Mouse (Mus musculus) midbrain, embryonic 15.5 days (tissue): Measurements from ENCODE around the gene Ankdd1a. TPM values are rescaled to one million over a fixed set of nuclear protein-coding genes. Genes with fewer than 3 reads are reported as not detected.

ENCODE experiments used
- ATAC-seq: fragments of 200-750 bp; cut with Nextera tagmentation; replicated peaks from 2 replicates; pipeline ENCODE4 v1.8.0; 2017; ENCODE audit warnings: moderate TSS enrichment
- H3K27ac ChIP-seq: fragments of 300-500 bp; sonication (generic); 2 replicates; pipeline ENCODE4 v1.5.1; 2015; ENCODE audit warnings: mild to moderate bottlenecking, inconsistent platforms
- H3K27me3 ChIP-seq: fragments of 300-500 bp; sonication (generic); replicated peaks from 2 replicates; pipeline ENCODE4 v1.6.1; 2015; ENCODE audit warnings: inconsistent platforms
- H3K36me3 ChIP-seq: fragments of 300-500 bp; sonication (generic); replicated peaks from 2 replicates; pipeline ENCODE4 v1.6.1; 2015; ENCODE audit warnings: inconsistent platforms
- H3K4me1 ChIP-seq: fragments of 300-500 bp; sonication (generic); 2 replicates; pipeline ENCODE4 v1.6.1; 2015; ENCODE audit warnings: inconsistent platforms
- H3K4me2 ChIP-seq: fragments of 300-500 bp; sonication (generic); 2 replicates; pipeline ENCODE4 v1.6.1; 2015; ENCODE audit warnings: inconsistent platforms, mild to moderate bottlenecking, moderate library complexity
- H3K4me3 ChIP-seq: fragments of 300-500 bp; sonication (generic); 2 replicates; pipeline ENCODE4 v1.5.1; 2015; ENCODE audit warnings: mild to moderate bottlenecking, inconsistent platforms
- H3K9ac ChIP-seq: fragments of 300-500 bp; sonication (generic); 2 replicates; pipeline ENCODE4 v1.6.1; 2015; ENCODE audit warnings: mild to moderate bottlenecking, inconsistent platforms
- H3K9me3 ChIP-seq: fragments of 300-500 bp; sonication (generic); 2 replicates; pipeline ENCODE4 v1.6.1; 2016; ENCODE audit warnings: inconsistent platforms
- WGBS: fragments of 180-500 bp; shearing (Covaris S2); methylation state at CpG from one replicate; pipeline ENCODE4 v1.1.7; 2015; ENCODE audit warnings: mixed read lengths; 5-methylcytosine and 5-hydroxymethylcytosine counted together
- polyA plus RNA-seq: library from polyadenylated mRNA; unstranded; fragments of >200 nt; fragmentation: Nextera tagmentation; extraction: Ambion mirVana; gene quantifications from 2 replicates; pipeline ENCODE4 v1.2.1, GENCODE M21; 2015

Ankdd1a gene
- polyA plus RNA-seq, 1 experiment from 2014 or later, result 1.7 TPM

DNA sequence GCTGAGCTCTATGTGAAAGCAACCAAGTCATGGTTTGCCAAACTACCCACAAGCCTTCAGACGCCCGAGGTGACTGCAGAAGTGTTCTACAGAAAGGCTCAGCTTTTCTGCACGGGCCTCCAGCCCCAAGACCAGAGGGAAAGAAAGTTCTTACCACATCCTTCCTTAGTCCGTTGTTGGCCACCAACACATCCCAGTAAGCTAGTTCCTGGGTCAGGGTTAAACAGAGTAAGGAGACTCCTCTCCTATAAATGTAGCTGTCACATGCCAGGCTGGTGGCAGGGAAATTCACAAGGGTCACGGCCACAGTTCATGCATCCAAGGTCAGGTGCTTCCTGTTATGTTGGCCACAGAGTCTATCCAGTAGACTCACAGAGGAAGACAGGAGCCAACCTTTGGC lies 32.1 kb upstream of the Ankdd1a start:
- no peaks in the 10 kb centered on the region for H3K36me3 ChIP-seq
- WGBS, result 95% methylated on average over 5 of the region's 5 CpGs
- H3K4me2 ChIP-seq, result no peak overlapping the region
- no peaks in the 10 kb centered on the region for H3K9me3 ChIP-seq
- no peak for ATAC-seq
- H3K27ac ChIP-seq, result no peak overlapping the region
- H3K4me1 ChIP-seq, result peaks cover 3% of the 10 kb centered on the region; the same call in 1 of the 2 replicates
- H3K4me3 ChIP-seq, result no peak overlapping the region
- no peaks in the 10 kb centered on the region for H3K27me3 ChIP-seq
- H3K9ac ChIP-seq, result no peak overlapping the region

DNA sequence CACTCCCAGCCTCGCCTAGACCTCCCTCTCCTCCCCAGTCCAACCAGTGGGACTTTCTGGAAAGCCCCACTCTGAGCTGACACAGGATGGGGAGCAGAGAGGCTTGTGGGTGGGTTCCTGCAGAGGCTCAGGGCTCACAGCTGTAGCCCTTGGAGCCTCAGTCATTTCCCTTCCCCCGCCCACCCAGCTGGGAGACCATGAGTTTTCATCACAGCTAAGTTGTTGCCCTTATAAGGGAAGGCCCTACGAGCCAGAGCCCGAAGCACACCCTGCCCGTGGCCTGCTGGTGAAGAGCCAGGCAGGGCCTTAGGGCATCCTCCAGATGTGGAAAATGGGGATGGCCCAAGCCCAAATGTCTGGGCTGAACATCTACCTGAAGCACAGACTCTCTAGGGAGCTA lies 31.0 kb upstream of the Ankdd1a start:
- Histone ChIP-seq H3K9me3 (no peaks in the 10 kb centered on the region), H3K4me1 (peaks cover 3% of the 10 kb centered on the region; the same call in 1 of the 2 replicates), H3K4me3 (no peak overlapping the region), H3K4me2 (no peak overlapping the region), H3K27ac (no peak overlapping the region), H3K27me3 (no peaks in the 10 kb centered on the region), H3K9ac (no peak overlapping the region), H3K36me3 (no peaks in the 10 kb centered on the region)
- 51% methylated on average over 5 of the region's 5 CpGs for WGBS
- ATAC-seq, result no peak

DNA sequence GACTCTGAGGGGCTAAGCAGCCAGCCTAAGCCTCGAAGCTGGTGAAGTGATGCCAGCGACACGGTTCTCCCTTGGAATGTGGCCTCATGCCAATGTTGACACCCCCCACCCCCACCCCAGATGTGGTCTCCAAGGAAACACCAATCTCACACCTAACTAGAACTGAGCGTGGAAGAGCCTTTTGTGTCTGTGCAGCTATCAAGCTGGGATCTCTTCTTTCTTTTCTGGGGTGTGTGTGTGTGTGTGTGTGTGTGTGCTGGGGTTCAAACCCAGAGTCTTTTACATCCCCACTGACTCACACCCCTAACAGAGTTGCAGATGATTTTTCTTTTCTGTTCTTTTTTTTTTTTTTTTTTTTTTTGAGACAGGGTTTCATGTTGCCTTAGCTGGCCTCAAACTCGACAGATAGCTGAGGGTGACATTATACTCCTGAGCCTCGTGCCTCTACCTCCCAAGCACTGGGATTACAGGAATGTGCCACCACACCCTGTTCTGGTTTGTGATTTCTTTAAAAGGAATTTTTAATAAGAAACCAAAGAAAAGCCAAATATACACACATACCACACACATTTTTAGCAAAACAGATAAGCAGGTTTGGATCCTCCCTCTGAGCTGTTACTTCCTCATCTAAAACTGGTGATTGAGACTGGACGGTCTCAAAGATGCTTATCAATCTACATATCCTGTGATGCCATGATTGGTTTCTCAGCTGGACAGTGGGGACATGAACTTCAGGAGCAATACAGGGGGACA lies 30.3 kb upstream of the Ankdd1a start:
- 26% methylated on average over 7 of the region's 7 CpGs for WGBS
- H3K9ac ChIP-seq, result no peak overlapping the region
- ATAC-seq, result no peak
- H3K4me3 ChIP-seq, result no peak overlapping the region
- no peaks in the 10 kb centered on the region for H3K36me3 ChIP-seq
- peaks cover 2% of the 10 kb centered on the region; the same call in 1 of the 2 replicates for H3K4me1 ChIP-seq
- no peak overlapping the region for H3K4me2 ChIP-seq
- H3K27ac ChIP-seq, result no peak overlapping the region
- H3K9me3 ChIP-seq, result no peaks in the 10 kb centered on the region
- H3K27me3 ChIP-seq, result no peaks in the 10 kb centered on the region

GRCm38 (mm10) chr9:65549643-65550042 lies 29.6 kb upstream of the Ankdd1a start:
- Histone ChIP-seq H3K9me3 (no peaks in the 10 kb centered on the region), H3K4me1 (no peaks in the 10 kb centered on the region), H3K4me2 (no peak overlapping the region), H3K9ac (no peak overlapping the region), H3K27ac (no peak overlapping the region), H3K4me3 (no peak overlapping the region), H3K36me3 (no peaks in the 10 kb centered on the region), H3K27me3 (no peaks in the 10 kb centered on the region)
- 84% methylated on average over 5 of the region's 5 CpGs for WGBS
- ATAC-seq, result no peak

DNA sequence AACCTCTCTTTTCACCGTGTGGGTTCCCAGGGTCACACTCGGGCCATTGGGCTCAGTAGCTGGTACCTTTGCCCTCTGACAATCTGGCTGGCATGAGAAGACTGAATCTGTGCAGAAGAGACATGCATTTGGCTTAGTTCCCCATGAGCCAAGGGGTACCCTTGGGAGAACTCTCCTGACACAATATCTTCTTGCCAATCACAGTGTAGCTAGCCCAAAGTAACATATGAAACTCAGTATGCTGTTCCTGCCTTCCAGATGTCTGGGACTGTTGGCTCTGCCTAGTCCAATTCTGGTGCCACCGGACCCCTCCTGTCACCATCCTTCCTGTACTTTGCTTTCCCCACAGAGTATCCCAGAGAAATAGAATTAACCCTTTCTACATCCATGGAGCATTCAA lies 29.1 kb upstream of the Ankdd1a start:
- Histone ChIP-seq H3K4me3 (no peak overlapping the region), H3K9ac (no peak overlapping the region), H3K4me1 (no peaks in the 10 kb centered on the region), H3K36me3 (no peaks in the 10 kb centered on the region), H3K9me3 (no peaks in the 10 kb centered on the region), H3K27ac (no peak overlapping the region), H3K27me3 (no peaks in the 10 kb centered on the region), H3K4me2 (no peak overlapping the region)
- 78% methylated on average over 3 of the region's 3 CpGs for WGBS
- ATAC-seq, result no peak

GRCm38 (mm10) chr9:65548311-65548710 lies 28.3 kb upstream of the Ankdd1a start:
- H3K36me3 ChIP-seq, result no peaks in the 10 kb centered on the region
- no peak for ATAC-seq
- H3K27me3 ChIP-seq, result no peaks in the 10 kb centered on the region
- no peak overlapping the region for H3K4me3 ChIP-seq
- WGBS, result 56% methylated on average over 8 of the region's 8 CpGs
- no peak overlapping the region for H3K9ac ChIP-seq
- H3K9me3 ChIP-seq, result no peaks in the 10 kb centered on the region
- no peaks in the 10 kb centered on the region for H3K4me1 ChIP-seq
- no peak overlapping the region for H3K27ac ChIP-seq
- no peak overlapping the region for H3K4me2 ChIP-seq

DNA sequence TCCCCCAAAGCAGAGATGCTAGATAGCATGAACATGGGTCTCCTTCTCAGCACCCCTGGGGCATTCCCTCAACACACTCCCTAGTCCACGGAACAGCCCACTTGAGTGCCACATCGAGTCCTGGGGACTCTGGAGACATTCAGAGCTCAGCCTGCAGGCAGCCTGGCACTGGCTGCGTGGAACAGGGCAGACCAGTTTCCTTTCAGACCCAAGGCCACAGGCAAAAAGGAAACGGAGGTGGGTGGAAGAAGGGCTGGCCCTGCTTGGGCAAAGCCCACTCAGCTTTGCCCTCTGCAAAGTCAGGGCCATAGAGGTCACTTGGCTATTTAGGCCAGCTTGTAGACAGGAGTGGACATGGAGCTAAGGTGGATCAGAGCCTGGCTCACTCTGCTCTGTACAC lies 27.9 kb upstream of the Ankdd1a start:
- Histone ChIP-seq H3K36me3 (no peaks in the 10 kb centered on the region), H3K27ac (no peak overlapping the region), H3K27me3 (no peaks in the 10 kb centered on the region), H3K9me3 (no peaks in the 10 kb centered on the region), H3K4me2 (no peak overlapping the region), H3K4me1 (no peaks in the 10 kb centered on the region), H3K4me3 (no peak overlapping the region), H3K9ac (no peak overlapping the region)
- WGBS, result 55% methylated on average over 4 of the region's 4 CpGs
- ATAC-seq, result no peak

GRCm38 (mm10) chr9:65547111-65547510 lies 27.1 kb upstream of the Ankdd1a start:
- Histone ChIP-seq H3K9ac (no peak overlapping the region), H3K27ac (no peak overlapping the region), H3K4me3 (no peak overlapping the region), H3K36me3 (no peaks in the 10 kb centered on the region), H3K4me2 (no peak overlapping the region), H3K4me1 (no peaks in the 10 kb centered on the region), H3K27me3 (no peaks in the 10 kb centered on the region), H3K9me3 (no peaks in the 10 kb centered on the region)
- 84% methylated on average over 5 of the region's 5 CpGs for WGBS
- ATAC-seq, result no peak

- Histone ChIP-seq H3K4me1 (no peaks in the 10 kb centered on the region), H3K9ac (no peak overlapping the region), H3K27me3 (no peaks in the 10 kb centered on the region), H3K9me3 (no peaks in the 10 kb centered on the region), H3K4me2 (no peak overlapping the region), H3K4me3 (no peak overlapping the region), H3K27ac (no peak overlapping the region), H3K36me3 (no peaks in the 10 kb centered on the region)
- WGBS, result 63% methylated on average over 4 of the region's 4 CpGs
- no peak for ATAC-seq
Observed at GRCm38 (mm10) chr9:65546413-65546695, 26.4 kb upstream of the Ankdd1a start.

- Histone ChIP-seq H3K36me3 (no peaks in the 10 kb centered on the region), H3K4me2 (no peak overlapping the region), H3K27ac (no peak overlapping the region), H3K4me3 (no peak overlapping the region), H3K9me3 (no peaks in the 10 kb centered on the region), H3K4me1 (no peaks in the 10 kb centered on the region), H3K9ac (no peak overlapping the region), H3K27me3 (no peaks in the 10 kb centered on the region)
- 71% methylated on average over 10 of the region's 10 CpGs for WGBS
- no peak for ATAC-seq
Observed at GRCm38 (mm10) chr9:65545635-65546412, 25.8 kb upstream of the Ankdd1a start.

- Histone ChIP-seq H3K27ac (no peak overlapping the region), H3K4me2 (no peak overlapping the region), H3K4me1 (no peaks in the 10 kb centered on the region), H3K9me3 (no peaks in the 10 kb centered on the region), H3K36me3 (no peaks in the 10 kb centered on the region), H3K27me3 (no peaks in the 10 kb centered on the region), H3K4me3 (no peak overlapping the region), H3K9ac (no peak overlapping the region)
- no peak for ATAC-seq
- WGBS, result 82% methylated on average over 7 of the region's 7 CpGs
Observed at GRCm38 (mm10) chr9:65542111-65542524, 22.1 kb upstream of the Ankdd1a start.

DNA sequence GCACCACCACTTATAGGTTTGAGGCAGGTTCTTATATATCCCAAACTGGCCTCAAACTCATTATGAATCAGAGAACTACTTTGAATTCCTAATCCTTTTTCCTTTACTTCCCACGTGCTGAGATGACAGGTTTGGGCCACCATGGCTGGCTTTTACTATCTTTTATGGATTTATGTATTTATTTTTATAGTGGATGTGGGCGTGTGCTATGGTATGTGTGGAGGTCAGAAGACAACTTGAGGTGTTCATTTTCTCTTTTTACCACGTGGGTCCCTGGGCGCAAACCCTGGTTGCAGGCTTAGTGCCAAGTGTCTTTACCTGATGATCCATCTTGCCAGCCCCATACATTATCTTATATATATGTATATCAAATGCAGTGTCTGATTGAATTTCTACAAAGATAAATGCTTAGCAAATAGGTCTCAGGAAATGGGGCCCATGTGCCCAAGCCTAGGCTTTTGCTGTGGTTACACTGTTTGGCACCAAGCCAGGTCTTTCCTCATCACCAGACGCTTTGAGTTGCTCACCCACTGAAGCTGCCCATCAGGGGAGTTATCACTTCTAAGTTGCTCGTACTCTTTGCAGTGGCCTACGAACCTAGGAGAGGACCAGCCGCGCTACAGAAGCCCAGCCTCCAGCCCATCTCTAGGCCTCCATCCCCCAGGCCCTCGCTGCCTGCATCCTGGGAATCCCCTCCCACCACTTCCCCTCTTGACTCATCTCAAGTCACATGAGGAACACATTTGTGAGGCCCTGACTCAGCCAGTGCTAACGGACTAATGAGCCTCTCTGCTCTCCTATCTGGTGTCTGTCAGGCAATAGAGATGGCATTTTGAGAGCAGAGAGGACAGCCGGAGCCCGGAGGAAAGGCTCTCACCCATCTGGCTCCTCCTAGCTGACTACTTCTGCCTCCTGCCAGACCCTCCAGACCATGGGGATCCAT lies 21.4 kb upstream of the Ankdd1a start:
- 81% methylated on average over 13 of the region's 13 CpGs for WGBS
- Histone ChIP-seq H3K4me1 (no peaks in the 10 kb centered on the region), H3K4me2 (no peak overlapping the region), H3K9me3 (no peaks in the 10 kb centered on the region), H3K36me3 (no peaks in the 10 kb centered on the region), H3K4me3 (no peak overlapping the region), H3K27ac (no peak overlapping the region), H3K27me3 (no peaks in the 10 kb centered on the region), H3K9ac (no peak overlapping the region)
- no peak for ATAC-seq
